Mouse (Mus musculus) layer of hippocampus, postnatal 14 days (tissue): ENCODE measurements at regions not wholly inside any gene's neighbourhood (a gene's known extent, or its start where the extent isn't known, plus 50 kb on each side); places are given as distances from the start of the nearest gene placed in this dataset.

Experiments
- DNase-seq, 2 experiments: peaks; one replicate each; pipeline ENCODE4 v3.0.0; 2021 to 2022; ENCODE audit warnings: low spot score in 2 of 2, mixed read lengths in 1 of 2

GRCm38 (mm10) chr10:125725077-125725680, 240.8 kb upstream of the Lrig3 start:
- DNase-seq = peak; percentile 43 to 62

DNA sequence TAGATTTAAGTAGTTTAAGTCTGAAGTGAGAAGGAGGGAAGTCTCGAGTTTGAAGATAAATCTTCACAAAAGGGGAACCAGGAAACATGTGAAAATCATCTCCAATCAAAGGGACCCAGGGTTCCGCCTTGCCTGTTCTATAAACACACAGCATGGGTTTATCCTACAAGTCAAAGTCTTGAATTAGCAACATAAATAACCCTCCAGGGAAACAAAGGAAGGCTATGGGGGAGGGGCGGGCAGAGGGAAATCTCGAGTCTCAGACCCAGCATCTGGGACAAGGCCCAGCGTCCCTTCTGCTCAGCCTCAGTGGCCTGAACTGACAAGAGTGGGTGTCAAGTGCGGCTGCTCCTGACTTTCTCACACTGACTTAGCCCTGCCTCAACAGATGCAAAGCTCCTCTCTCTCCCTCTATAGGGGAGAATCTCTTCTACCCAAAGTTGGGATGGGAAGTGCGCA, 240.3 kb upstream of the Lrig3 start:
- peak in 1 of 2 experiments; percentile 5 for DNase-seq

DNA sequence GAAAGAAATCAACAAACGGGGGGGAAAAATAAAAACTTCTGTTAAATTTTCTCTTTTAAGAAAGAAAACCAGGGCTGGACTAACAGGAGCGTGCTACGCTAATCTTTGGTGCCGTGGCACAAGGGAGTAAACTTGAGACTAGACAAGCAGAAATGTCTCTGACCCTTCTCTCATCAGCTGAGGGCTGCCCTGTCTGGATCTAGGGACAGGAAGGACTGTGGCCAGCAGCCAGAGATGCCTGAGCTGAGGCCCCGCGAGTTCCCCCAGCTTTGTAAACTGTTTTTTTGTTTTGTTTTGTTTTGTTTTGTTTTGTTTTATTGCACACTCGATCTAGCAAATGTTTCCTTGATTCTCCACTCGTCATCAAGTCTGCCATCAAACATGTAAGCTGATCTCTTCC, 239.4 kb upstream of the Lrig3 start:
- no peak for DNase-seq

DNA sequence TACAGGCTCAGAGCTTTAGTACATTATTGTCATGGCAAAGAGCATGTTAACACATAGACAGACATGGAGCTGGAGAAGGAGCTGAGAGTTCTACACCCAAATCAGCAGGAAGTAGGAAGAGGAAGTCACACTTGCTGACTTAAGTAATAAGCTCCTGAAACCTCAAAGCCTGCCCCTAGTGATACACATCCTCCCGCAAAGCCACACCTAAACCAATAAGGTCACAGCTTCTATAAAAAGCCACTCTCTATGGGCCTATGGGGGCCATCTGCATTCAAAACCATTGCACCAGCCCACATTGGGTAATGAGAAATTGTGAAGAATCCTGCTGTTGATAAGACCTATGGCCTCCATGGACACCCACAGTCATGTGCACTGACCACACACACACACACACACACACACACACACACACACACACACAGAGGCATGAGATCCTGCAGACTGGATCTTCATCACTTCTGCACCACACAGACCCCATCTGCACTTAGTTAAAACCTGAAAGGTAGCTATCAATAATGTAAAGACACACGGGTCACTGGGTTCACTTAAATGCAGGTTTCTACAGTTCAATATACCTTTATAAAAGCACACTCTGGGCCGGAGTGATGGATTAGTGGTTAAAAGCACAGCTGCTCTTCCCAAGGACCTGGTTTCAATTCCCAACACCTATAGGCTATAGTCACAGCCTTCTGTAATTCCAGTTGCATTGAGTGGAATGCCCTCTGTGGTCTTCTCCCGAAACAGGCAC, 230.0 kb upstream of the Lrig3 start:
- DNase-seq = no peak

- DNase-seq = no peak
Measured at GRCm38 (mm10) chr10:125743181-125743580, 222.8 kb upstream of the Lrig3 start.

- no peak for DNase-seq
Measured at GRCm38 (mm10) chr10:125749031-125749585, 216.9 kb upstream of the Lrig3 start.

DNA sequence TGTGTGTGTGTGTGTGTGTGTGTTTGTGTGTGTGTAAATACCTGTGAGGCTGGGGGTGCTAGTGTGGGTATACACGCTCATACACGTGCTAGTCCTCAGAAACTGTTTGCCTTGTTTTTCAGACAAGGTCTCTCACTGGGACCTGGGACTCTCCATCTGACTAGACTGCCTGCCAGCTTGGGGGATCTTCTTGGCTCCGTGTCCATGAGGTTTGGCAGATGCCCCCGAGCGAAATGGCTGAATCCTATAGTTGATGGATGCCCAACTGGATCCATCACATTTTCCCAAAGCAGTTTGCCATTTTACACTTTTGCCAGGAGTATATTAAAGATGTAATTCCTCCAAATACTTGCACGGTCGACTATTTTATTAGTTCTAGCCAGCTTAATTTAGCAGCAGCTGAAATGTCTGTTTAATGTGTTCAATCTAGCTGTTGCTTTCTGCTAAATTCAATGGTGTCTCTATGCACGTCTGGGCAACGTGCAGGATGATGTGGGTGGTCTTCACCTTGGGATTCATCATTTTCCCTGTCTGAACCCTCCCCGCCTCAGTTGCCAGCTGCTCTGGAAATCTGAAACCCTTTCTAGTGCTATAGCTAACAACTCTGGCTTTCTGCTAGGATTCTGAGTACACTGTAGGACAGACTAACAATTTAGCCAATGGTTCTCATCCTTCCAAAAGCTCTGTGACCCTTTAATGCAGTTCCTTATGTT, 213.3 kb upstream of the Lrig3 start:
- DNase-seq = peak in 1 of 2 experiments; percentile 13

DNA sequence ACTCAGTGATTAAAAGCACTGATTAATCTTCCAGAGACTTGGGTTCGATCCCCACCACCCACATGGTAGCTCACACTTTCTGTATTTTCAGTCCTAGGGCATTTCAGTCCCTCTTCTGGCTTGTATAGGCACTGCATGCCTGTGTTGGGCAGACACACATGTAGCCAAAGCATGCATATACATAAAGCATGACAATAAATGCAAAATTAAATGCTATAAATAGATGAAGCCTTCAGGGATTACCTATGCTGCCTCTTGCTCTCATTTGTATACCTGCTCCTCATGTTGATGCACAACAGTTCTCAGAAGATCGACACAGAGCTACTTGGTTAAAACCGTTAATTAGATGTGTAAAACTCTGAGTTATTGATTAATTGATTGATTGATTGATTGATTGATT, 206.8 kb upstream of the Lrig3 start:
- no peak for DNase-seq

- DNase-seq = no peak
Measured at GRCm38 (mm10) chr10:125762367-125763068, 203.4 kb upstream of the Lrig3 start.

DNA sequence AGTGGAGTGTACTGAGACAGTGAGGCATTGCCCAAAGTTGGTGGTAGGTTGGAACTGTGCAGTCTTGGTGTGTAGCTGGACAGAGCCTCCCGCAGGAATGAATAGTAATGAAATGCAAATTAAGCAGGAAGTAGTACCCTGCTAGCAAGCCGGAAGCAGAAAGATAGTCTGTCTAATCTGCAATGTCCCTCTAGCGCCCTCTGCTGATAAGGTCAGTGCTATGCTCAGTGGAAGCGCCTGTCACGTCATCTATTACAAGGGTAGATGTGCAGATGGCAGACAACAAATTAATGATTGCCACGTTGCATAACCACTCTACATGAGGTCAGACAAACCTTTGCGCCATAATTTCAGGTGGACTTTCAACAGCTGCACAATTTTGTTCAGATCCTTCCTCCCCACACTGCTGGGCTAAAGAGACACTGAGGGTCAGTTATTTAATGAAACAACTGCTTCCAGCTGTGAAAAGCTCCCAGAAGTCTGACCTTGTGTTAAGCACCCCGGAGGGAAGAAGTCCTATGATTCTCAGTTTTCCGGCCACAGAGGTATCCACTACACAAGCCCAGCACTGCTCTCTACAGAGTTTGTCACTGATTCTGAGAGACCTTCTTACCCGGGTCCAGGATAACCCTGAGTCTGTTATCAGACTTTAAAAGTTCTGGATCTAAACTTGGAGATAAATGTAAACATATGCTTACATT, 201.4 kb upstream of the Lrig3 start:
- no peak for DNase-seq

GRCm38 (mm10) chr10:125765103-125765820, 200.7 kb upstream of the Lrig3 start:
- no peak for DNase-seq

GRCm38 (mm10) chr10:125768281-125768680, 197.7 kb upstream of the Lrig3 start:
- no peak for DNase-seq

GRCm38 (mm10) chr10:125773541-125773940, 192.4 kb upstream of the Lrig3 start:
- DNase-seq = no peak

DNA sequence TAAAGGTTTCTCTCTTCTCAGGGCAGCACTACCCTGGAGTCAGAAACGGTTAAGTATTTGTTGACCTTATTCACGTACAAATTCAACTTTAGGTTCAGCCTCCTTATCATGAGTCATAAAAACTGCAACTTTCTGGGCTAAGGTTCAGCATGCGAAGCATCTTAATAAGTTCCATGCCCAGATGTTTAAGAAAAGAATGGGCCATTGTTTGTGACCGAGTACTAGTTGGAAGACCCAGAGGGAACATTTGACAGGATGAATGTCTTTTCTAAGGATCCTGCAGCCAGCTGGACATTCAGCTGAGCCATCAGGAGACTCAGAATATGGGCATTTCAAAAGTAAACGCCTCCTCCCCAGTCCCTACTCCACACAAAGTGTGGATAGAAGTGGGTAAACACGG, 183.5 kb upstream of the Lrig3 start:
- no peak for DNase-seq

GRCm38 (mm10) chr10:125784896-125785295, 181.1 kb upstream of the Lrig3 start:
- DNase-seq = peak in 1 of 2 experiments; percentile 31

- no peak for DNase-seq
Measured at GRCm38 (mm10) chr10:125785448-125786196, 180.3 kb upstream of the Lrig3 start.

DNA sequence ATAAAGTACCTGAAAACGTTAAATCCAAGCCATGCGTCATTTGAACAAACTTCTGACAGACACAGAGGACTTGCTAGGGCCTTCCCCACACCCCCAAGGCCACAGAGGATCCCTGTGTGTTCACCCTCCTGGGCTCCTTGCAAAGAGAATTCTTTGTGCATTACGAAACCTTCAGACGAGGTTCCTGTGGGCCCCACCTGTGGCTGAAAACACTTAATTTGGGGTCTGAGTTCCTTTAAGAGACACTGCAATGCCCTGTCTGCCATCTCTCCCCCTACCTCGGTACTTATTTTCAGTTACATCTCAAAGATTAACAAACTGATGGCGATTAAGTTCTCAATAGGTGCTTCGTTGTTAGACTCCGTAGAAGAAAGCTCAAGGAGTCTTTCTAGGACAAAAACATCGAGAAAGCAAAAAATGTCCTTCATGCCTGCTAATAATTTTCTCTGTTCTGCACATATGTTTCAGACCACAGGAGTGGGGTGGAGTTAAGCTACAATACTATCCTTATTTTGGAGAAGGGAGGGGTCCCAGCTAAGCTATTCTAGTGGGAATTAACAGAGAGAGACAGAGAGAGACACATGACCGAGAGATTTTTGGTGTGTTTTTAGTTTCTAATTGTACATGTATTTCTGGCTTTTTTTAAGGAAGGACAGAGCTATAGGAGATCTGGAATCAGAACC, 179.6 kb upstream of the Lrig3 start:
- no peak for DNase-seq

GRCm38 (mm10) chr10:125786880-125787337, 179.1 kb upstream of the Lrig3 start:
- no peak for DNase-seq
